Mouse (Mus musculus): ENCODE results near the gene Olfr983. TPM values are rescaled to one million over a fixed set of nuclear protein-coding genes. Genes with fewer than 3 reads are reported as not detected.
A peak's percentile ranks its signal among the peaks of the same experiment; 100 is the strongest.

Gene Olfr983
- not detected in 2 replicates for total RNA-seq (2014; fragmentation: Nextera tagmentation)
- total RNA-seq (2017): not detected in 2 replicates

GRCm38 (mm10) chr9:40093495-40093894 lies at the start of gene Olfr983:
Gene Olfr983, minus strand, starts transcription at chr9:40093595.
- no peak for ATAC-seq (replicated peaks; ENCODE audit: poor library complexity, severe bottlenecking)

- no peak for ATAC-seq (replicated peaks; ENCODE audit: poor library complexity, severe bottlenecking)
Measured at GRCm38 (mm10) chr9:40141544-40141943, 48.1 kb upstream of the Olfr983 start.

- ATAC-seq (replicated peaks; ENCODE audit: poor library complexity, severe bottlenecking): no peak
Measured at GRCm38 (mm10) chr9:40139484-40139883, 46.1 kb upstream of the Olfr983 start.

GRCm38 (mm10) chr9:40136987-40137688 lies 43.7 kb upstream of the Olfr983 start:
- ATAC-seq (replicated peaks; ENCODE audit: poor library complexity, severe bottlenecking): peak; percentile 99

GRCm38 (mm10) chr9:40130556-40130955 lies 37.2 kb upstream of the Olfr983 start:
- ATAC-seq (replicated peaks; ENCODE audit: poor library complexity, severe bottlenecking): no peak

GRCm38 (mm10) chr9:40130084-40130483 lies 36.7 kb upstream of the Olfr983 start, which contains the start of gene Olfr985:
Gene Olfr985, minus strand, starts transcription at chr9:40130184.
- ATAC-seq (replicated peaks; ENCODE audit: poor library complexity, severe bottlenecking): no peak

- ATAC-seq (replicated peaks; ENCODE audit: poor library complexity, severe bottlenecking): peak; percentile 35
Measured at GRCm38 (mm10) chr9:40117287-40117659, 23.9 kb upstream of the Olfr983 start.

- ATAC-seq (replicated peaks; ENCODE audit: poor library complexity, severe bottlenecking): peak; percentile 100
Measured at GRCm38 (mm10) chr9:40116645-40117286, 23.4 kb upstream of the Olfr983 start.

GRCm38 (mm10) chr9:40114106-40114505 lies 20.7 kb upstream of the Olfr983 start, which contains the start of gene Olfr984:
Gene Olfr984, minus strand, starts transcription at chr9:40114206.
- no peak for ATAC-seq (replicated peaks; ENCODE audit: poor library complexity, severe bottlenecking)

- no peak for ATAC-seq (replicated peaks; ENCODE audit: poor library complexity, severe bottlenecking)
Measured at GRCm38 (mm10) chr9:40094769-40095168, 1.4 kb upstream of the Olfr983 start.

GRCm38 (mm10) chr9:40073529-40073928 lies 19.9 kb downstream of the Olfr983 start, which contains the start of gene Olfr982:
Gene Olfr982, plus strand, starts transcription at chr9:40073829.
- no peak for ATAC-seq (replicated peaks; ENCODE audit: poor library complexity, severe bottlenecking)

GRCm38 (mm10) chr9:40050138-40050537 lies 43.3 kb downstream of the Olfr983 start:
- ATAC-seq (replicated peaks; ENCODE audit: poor library complexity, severe bottlenecking): no peak

Other genes with a start within 250 kb of the Olfr983 start
- not detected in 2 replicates for gene Olfr972, start 227.2 kb downstream of the Olfr983 start, total RNA-seq (2014; fragmentation: Nextera tagmentation)
- not detected in 2 replicates for gene Olfr972, start 227.2 kb downstream of the Olfr983 start, total RNA-seq (2017)
- gene Olfr229, start 186.3 kb downstream of the Olfr983 start, total RNA-seq (2014; fragmentation: Nextera tagmentation): not detected in 2 replicates
- gene Olfr229, start 186.3 kb downstream of the Olfr983 start, total RNA-seq (2017): not detected in 2 replicates
- not detected in 2 replicates for gene Olfr974, start 156.1 kb downstream of the Olfr983 start, total RNA-seq (2014; fragmentation: Nextera tagmentation)
- not detected in 2 replicates for gene Olfr974, start 156.1 kb downstream of the Olfr983 start, total RNA-seq (2017)
- gene Olfr975, start 141.5 kb downstream of the Olfr983 start, total RNA-seq (2014; fragmentation: Nextera tagmentation): not detected in 2 replicates
- not detected in 2 replicates for gene Olfr975, start 141.5 kb downstream of the Olfr983 start, total RNA-seq (2017)
- gene Olfr976, start 132.5 kb downstream of the Olfr983 start, total RNA-seq (2014; fragmentation: Nextera tagmentation): not detected in 2 replicates
- gene Olfr976, start 132.5 kb downstream of the Olfr983 start, total RNA-seq (2017): not detected in 2 replicates
- gene Olfr978, start 101.5 kb downstream of the Olfr983 start, total RNA-seq (2014; fragmentation: Nextera tagmentation): not detected in 2 replicates
- gene Olfr978, start 101.5 kb downstream of the Olfr983 start, total RNA-seq (2017): not detected in 2 replicates
- not detected in 2 replicates for gene Olfr979, start 90.1 kb downstream of the Olfr983 start, total RNA-seq (2014; fragmentation: Nextera tagmentation)
- not detected in 2 replicates for gene Olfr979, start 90.1 kb downstream of the Olfr983 start, total RNA-seq (2017)
- not detected in 2 replicates for gene Olfr980, start 84.0 kb downstream of the Olfr983 start, total RNA-seq (2014; fragmentation: Nextera tagmentation)
- not detected in 2 replicates for gene Olfr980, start 84.0 kb downstream of the Olfr983 start, total RNA-seq (2017)
- gene Olfr981, start 72.1 kb downstream of the Olfr983 start, total RNA-seq (2014; fragmentation: Nextera tagmentation): not detected in 2 replicates
- not detected in 2 replicates for gene Olfr981, start 72.1 kb downstream of the Olfr983 start, total RNA-seq (2017)
- gene Olfr982, start 19.8 kb downstream of the Olfr983 start, total RNA-seq (2014; fragmentation: Nextera tagmentation): not detected in 2 replicates
- not detected in 2 replicates for gene Olfr982, start 19.8 kb downstream of the Olfr983 start, total RNA-seq (2017)
- gene Olfr984, start 20.6 kb upstream of the Olfr983 start, total RNA-seq (2014; fragmentation: Nextera tagmentation): not detected in 2 replicates
- gene Olfr984, start 20.6 kb upstream of the Olfr983 start, total RNA-seq (2017): not detected in 2 replicates
- gene Olfr985, start 36.6 kb upstream of the Olfr983 start, total RNA-seq (2014; fragmentation: Nextera tagmentation): not detected in 2 replicates
- gene Olfr985, start 36.6 kb upstream of the Olfr983 start, total RNA-seq (2017): not detected in 2 replicates
- not detected in 2 replicates for gene Tmem225, start 54.5 kb upstream of the Olfr983 start, total RNA-seq (2014; fragmentation: Nextera tagmentation)
- not detected in 2 replicates for gene Tmem225, start 54.5 kb upstream of the Olfr983 start, total RNA-seq (2017)
- gene Olfr986, start 87.3 kb upstream of the Olfr983 start, total RNA-seq (2014; fragmentation: Nextera tagmentation): not detected in 2 replicates
- gene Olfr986, start 87.3 kb upstream of the Olfr983 start, total RNA-seq (2017): not detected in 2 replicates
- gene Zfp202, start 98.7 kb upstream of the Olfr983 start, total RNA-seq (2014; fragmentation: Nextera tagmentation): 4.1 and 4.8 TPM in 2 replicates
- gene Zfp202, start 98.7 kb upstream of the Olfr983 start, total RNA-seq (2017): 4.4 and 4.5 TPM in 2 replicates
- 2.6 TPM in 1 of 2 replicates, not detected in the other for gene Scn3b, start 175.6 kb upstream of the Olfr983 start, total RNA-seq (2014; fragmentation: Nextera tagmentation)
- not detected in 2 replicates for gene Scn3b, start 175.6 kb upstream of the Olfr983 start, total RNA-seq (2017)

Measured in granulocyte monocyte progenitor cell, adult 5-6 weeks (primary cell).